Mouse (Mus musculus) kidney, adult 2 months (tissue): ENCODE results near the gene Gm28048.

Source experiments
- CTCF ChIP-seq: fragments of 200-500 bp; conservative IDR thresholded peaks from 2 replicates; pipeline ENCODE4 v1.5.1; 2011; ENCODE audit warnings: low read depth, mild to moderate bottlenecking, control low read depth, low read length, moderate library complexity, mixed read lengths; ENCODE audit not compliant: insufficient read depth, insufficient read length
- POLR2A ChIP-seq: fragments of 200-500 bp; IDR thresholded peaks from one replicate; pipeline ENCODE4 v1.6.1; 2011; ENCODE audit warnings: low read depth, low read length, control low read depth

- no peak for TF ChIP-seq CTCF
- TF ChIP-seq POLR2A = no peak
Measured at GRCm38 (mm10) chr11:22913744-22914143, 68.1 kb downstream of the Gm28048 start.
